Mouse (Mus musculus): Measurements from ENCODE around the gene Vmn2r18. TPM values are rescaled to one million over a fixed set of nuclear protein-coding genes. Genes with fewer than 3 reads are reported as not detected.

Vmn2r18 gene
- polyA plus RNA-seq (2015; fragmentation: Nextera tagmentation; extraction: Ambion mirVana): not detected in 2 replicates

DNA sequence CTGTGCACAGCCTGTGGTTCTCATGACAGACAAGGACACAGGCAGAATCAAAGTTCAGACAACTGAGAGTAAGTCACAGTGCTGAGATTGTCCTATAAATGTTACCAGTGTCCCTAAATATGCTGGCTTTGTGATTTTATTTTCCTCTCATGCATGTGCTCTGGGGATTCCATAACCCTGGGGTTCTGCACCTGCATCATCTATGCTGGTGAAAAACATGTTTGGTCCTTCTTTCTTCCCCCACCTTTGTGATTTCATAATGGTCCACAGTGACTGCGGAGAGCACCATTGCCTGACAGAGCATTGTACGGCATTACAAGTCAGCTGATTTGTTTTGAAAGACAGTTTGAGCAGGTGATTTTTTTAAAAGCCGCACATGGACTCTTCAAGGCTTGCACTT lies at the start of gene Vmn2r18:
TSS of gene Vmn2r18 (minus strand) at position 101 of the 400 bp plus-strand sequence.
- Histone ChIP-seq H3K9me3 (replicated peaks) (no peaks in the 10 kb centered on the region), H3K27me3 (no peaks in the 10 kb centered on the region), H3K36me3 (no peaks in the 10 kb centered on the region), H3K27ac (no peak within 1 kb of the TSS), H3K9ac (no peak within 1 kb of the TSS), H3K4me1 (replicated peaks) (no peaks in the 10 kb centered on the region), H3K4me3 (no peak within 1 kb of the TSS), H3K4me2 (no peak within 1 kb of the TSS)
- 88% methylated on average over 3 of the region's 3 CpGs for WGBS
- ATAC-seq (replicated peaks; ENCODE audit: insufficient number of reproducible peaks, insufficient read depth, low FRiP score, low read depth): no peak

DNA sequence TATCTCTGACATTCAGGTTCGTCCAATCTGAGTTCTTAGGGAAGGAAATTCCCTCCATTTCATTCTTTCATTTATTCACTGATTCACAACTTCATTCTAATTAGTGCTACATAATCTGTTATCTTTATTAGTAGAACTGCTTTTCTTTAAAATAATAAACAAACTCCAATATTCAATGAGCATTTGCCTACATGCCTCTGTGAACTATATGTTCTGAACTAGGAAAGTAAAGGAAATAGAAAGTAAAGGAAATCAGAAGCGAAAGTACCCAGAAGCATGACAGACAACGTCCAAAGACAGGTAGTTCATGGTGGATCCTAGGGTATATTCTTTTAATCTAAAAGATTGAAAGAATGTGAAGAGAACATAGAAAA lies 45.6 kb upstream of the Vmn2r18 start:
- Histone ChIP-seq H3K4me1 (replicated peaks) (peaks cover 9% of the 10 kb centered on the region), H3K4me3 (peak overlapping the region; percentile 76), H3K36me3 (peaks cover 23% of the 10 kb centered on the region), H3K4me2 (peak overlapping the region; percentile 75), H3K9ac (no peak overlapping the region), H3K27ac (peak overlapping the region; percentile 82; the same call in 1 of the 2 replicates), H3K27me3 (no peaks in the 10 kb centered on the region), H3K9me3 (replicated peaks) (no peaks in the 10 kb centered on the region)
- ATAC-seq (replicated peaks; ENCODE audit: insufficient number of reproducible peaks, insufficient read depth, low FRiP score, low read depth): no peak
- WGBS: 69% methylated on average over 3 of the region's 3 CpGs

DNA sequence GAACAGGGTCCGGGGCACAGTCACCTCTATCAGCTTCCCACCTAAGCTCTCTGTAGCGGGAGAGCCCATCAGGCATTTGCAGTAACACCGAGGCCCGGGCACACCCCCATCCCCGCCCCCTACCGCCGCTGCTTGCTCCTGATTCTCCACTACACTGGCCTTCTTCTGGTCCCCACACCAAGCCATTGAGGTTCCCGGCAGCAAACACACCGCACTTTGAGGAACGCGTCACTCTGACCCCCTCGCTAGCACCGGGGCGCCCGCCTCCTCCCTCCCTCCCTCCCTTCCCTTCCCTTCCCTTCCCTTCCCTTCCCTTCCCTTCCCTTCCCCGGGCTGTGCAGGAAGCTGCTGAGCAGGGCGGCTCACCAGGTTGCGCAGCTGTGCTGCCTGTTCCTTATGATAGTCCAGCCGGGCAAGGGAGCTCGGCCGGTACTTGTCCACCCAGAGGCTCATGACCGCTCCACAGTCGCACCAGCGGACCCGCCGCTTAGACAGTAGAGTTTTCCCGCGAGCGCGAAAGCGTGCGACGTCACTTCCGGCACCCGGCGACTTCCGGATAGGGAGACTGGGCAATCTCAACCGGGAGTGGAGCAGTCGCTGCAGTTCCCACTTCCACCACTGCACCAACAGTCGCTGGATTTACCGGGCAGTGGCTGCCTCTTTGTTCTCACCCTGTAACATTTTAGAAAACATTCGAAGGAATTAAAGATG lies 45.0 kb upstream of the Vmn2r18 start, which contains the start of gene Rfc3:
TSS of gene Rfc3 (minus strand) at position 543 of the 711 bp plus-strand sequence.
- H3K4me1 ChIP-seq (replicated peaks): peaks cover 9% of the 10 kb centered on the region
- H3K27ac ChIP-seq: peak within 1 kb of the TSS; percentile 82
- H3K9me3 ChIP-seq (replicated peaks): no peaks in the 10 kb centered on the region
- peak within 1 kb of the TSS; percentile 68 for H3K9ac ChIP-seq
- H3K4me2 ChIP-seq: peak within 1 kb of the TSS; percentile 75
- peaks cover 28% of the 10 kb centered on the region for H3K36me3 ChIP-seq
- peak; percentile 97 for ATAC-seq (replicated peaks; ENCODE audit: insufficient number of reproducible peaks, insufficient read depth, low FRiP score, low read depth)
- H3K27me3 ChIP-seq: no peaks in the 10 kb centered on the region
- H3K4me3 ChIP-seq: peak within 1 kb of the TSS; percentile 76
- under 1% methylated on average over 42 of the region's 42 CpGs for WGBS

DNA sequence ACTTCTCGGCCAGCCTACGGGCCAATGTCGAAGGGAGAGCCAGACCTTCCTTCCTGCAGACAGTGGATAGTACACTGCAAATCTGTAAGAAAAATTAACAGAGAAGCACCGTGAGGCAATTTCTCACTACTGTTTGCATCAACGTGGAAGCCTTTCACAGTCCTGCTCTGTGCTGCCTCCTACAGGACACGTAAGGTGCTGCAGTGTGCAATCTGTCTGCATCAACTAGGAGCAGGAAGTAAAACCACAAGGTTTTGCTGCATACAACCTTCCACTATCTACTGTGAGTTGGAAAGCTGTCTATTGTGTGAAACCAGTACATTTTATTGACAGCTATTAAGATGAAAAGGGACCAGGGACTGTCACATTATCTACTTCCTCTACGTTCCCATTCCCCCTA lies 39.0 kb upstream of the Vmn2r18 start:
- Histone ChIP-seq H3K4me2 (no peak overlapping the region), H3K27ac (no peak overlapping the region), H3K4me1 (replicated peaks) (0 out of 2 replicates have a peak, but pooled peaks cover 5% of the 10 kb centered on the region), H3K36me3 (peaks cover 75% of the 10 kb centered on the region), H3K4me3 (no peak overlapping the region), H3K9ac (no peak overlapping the region), H3K27me3 (no peaks in the 10 kb centered on the region), H3K9me3 (replicated peaks) (no peaks in the 10 kb centered on the region)
- WGBS: 91% methylated on average over 7 of the region's 7 CpGs
- ATAC-seq (replicated peaks; ENCODE audit: insufficient number of reproducible peaks, insufficient read depth, low FRiP score, low read depth): no peak

DNA sequence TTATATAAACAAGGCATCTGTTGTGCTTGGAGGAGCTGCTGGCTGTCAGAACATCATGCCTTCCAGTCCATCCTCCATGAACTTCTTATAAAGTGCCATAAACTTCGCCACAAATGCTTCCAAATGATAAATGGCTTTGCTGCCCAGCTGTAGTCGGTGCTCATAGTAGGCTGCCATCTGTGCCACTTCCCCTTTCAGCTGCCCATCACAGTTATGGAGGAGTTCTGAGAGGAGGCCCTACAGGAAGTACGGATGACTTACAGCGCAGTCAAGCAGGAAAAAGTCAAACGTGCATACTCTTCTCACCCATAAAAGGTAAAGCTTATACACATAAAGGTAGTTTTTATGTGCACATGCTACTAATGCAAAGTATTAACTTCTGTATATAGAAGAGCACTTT lies 37.0 kb upstream of the Vmn2r18 start:
- H3K27me3 ChIP-seq: no peaks in the 10 kb centered on the region
- peaks cover 67% of the 10 kb centered on the region for H3K36me3 ChIP-seq
- no peak for ATAC-seq (replicated peaks; ENCODE audit: insufficient number of reproducible peaks, insufficient read depth, low FRiP score, low read depth)
- H3K9ac ChIP-seq: no peak overlapping the region
- H3K27ac ChIP-seq: no peak overlapping the region
- H3K4me3 ChIP-seq: no peak overlapping the region
- 82% methylated on average over 5 of the region's 5 CpGs for WGBS
- H3K4me2 ChIP-seq: no peak overlapping the region
- H3K9me3 ChIP-seq (replicated peaks): no peaks in the 10 kb centered on the region
- H3K4me1 ChIP-seq (replicated peaks): no peaks in the 10 kb centered on the region

DNA sequence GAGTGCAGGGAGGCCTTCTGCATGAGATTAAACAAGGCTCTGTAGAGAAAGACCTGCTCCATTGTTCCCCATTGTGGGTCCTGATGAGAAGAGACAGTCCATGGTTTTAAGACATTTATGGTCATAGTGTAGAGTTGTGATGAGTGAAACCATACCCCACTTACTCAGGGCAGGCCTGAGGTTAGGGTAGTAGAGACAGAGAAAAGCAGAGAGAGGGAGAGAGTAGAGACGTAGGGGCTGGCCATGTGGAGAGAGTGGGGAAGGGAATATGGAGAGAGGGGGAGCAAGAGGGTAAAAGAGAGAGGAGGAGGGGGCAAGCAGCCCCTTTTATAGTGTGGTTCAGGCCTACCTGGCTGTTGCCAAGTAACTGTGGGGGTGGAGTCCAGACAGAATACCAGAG lies 36.3 kb upstream of the Vmn2r18 start:
- Histone ChIP-seq H3K27ac (no peak overlapping the region), H3K4me1 (replicated peaks) (no peaks in the 10 kb centered on the region), H3K9ac (no peak overlapping the region), H3K4me3 (no peak overlapping the region), H3K9me3 (replicated peaks) (no peaks in the 10 kb centered on the region), H3K27me3 (no peaks in the 10 kb centered on the region), H3K4me2 (no peak overlapping the region), H3K36me3 (peaks cover 60% of the 10 kb centered on the region)
- 94% methylated on average over 1 of the region's 1 CpGs for WGBS
- ATAC-seq (replicated peaks; ENCODE audit: insufficient number of reproducible peaks, insufficient read depth, low FRiP score, low read depth): 0 out of 2 replicates have a peak, but pooled peaks have one; percentile 10

DNA sequence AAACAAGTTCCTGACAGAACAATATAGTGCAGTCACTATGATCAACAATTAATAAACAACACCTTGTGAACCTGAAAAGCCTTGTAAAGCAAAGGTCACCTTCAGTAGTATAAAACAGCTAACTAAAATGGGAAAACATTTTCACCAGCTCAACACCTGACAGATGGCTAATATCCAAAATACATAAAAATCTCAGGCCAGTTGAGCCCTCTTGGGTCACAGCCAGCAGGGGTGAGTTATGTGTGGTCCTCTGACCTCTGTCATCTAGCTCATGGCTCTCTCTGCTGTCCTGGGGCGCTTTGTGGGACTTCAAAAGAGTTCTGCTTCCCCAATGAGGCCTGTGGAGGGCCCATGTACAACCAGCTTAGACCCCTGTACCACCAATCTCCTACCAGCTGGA lies 4.1 kb downstream of the Vmn2r18 start:
- Histone ChIP-seq H3K27me3 (no peaks in the 10 kb centered on the region), H3K36me3 (no peaks in the 10 kb centered on the region), H3K9ac (no peak overlapping the region), H3K4me3 (no peak overlapping the region), H3K27ac (no peak overlapping the region), H3K9me3 (replicated peaks) (no peaks in the 10 kb centered on the region), H3K4me2 (no peak overlapping the region), H3K4me1 (replicated peaks) (no peaks in the 10 kb centered on the region)
- WGBS: 30% methylated on average over 1 of the region's 1 CpGs
- ATAC-seq (replicated peaks; ENCODE audit: insufficient number of reproducible peaks, insufficient read depth, low FRiP score, low read depth): no peak

Other genes starting within 250 kb of the Vmn2r18 start
- gene Gm42906, start 177.9 kb downstream of the Vmn2r18 start, polyA plus RNA-seq (2015; fragmentation: Nextera tagmentation; extraction: Ambion mirVana): 0.38 and 0.46 TPM in 2 replicates
- gene Rfc3, start 45.2 kb upstream of the Vmn2r18 start, polyA plus RNA-seq (2015; fragmentation: Nextera tagmentation; extraction: Ambion mirVana): 38.7 and 48.3 TPM in 2 replicates

Measured in heart, embryonic 15.5 days (tissue).